Mouse (Mus musculus) adrenal gland, postnatal 36 days (tissue): ENCODE measurements around the gene Map2k6. TPM values are rescaled to one million over a fixed set of nuclear protein-coding genes. Genes with fewer than 3 reads are reported as not detected.

ENCODE experiments used
- DNase-seq, 2 experiments: peaks; one replicate each; pipeline ENCODE4 v3.0.0; 2021; ENCODE audit warnings: mixed read lengths in 1 of 2
- total RNA-seq, 2 experiments: library from RNA; stranded (reverse); gene quantifications; 2 replicates each; pipeline ENCODE4 v1.2.3; 2021

Map2k6 gene
- total RNA-seq, 2 experiments from 2014 or later, result 2.0 to 6.4 TPM

GRCm38 (mm10) chr11:110562320-110563081 lies 163.6 kb downstream of the Map2k6 start:
- peak in 1 of 2 experiments; percentile 20 for DNase-seq

DNA sequence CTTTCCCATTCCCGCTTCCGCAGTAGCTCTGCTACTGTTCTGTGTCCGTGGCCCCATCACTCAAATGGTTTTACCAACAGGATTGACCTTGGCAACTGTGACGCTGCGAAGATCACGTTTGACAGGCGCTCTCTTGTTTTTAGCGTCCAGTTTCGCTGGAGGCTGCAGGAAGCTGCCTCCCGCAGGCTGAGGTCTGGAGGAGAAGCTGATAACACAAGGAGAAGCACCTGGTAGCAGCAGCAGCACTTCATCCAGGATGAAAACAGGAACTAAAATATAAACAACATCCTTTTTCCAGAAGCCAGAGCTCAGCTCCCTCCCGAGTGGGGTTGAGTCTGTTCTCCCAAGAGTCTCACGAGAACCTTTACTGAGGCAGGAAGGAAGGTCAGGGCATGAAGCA lies 164.3 kb downstream of the Map2k6 start:
- peak; percentile 20 to 22 for DNase-seq

DNA sequence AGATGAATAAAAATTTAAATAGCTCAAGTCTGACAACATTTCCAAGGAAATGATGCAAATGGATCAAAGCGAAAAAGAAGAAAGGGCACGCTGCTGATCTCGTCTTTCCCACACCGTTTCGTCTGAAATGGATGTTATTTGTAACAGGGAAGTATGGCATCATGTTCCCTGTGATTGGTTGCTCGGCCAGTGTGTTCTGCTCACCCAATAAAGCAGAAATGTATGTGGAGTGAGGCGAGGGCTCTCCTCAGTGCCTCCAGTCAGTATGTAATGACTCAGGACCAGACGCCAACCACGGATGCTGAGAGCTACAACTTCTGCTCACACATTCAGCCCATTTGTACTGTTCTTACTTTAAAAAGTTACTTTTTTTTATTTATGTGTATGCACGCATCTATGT lies 164.9 kb downstream of the Map2k6 start:
- no peak for DNase-seq

DNA sequence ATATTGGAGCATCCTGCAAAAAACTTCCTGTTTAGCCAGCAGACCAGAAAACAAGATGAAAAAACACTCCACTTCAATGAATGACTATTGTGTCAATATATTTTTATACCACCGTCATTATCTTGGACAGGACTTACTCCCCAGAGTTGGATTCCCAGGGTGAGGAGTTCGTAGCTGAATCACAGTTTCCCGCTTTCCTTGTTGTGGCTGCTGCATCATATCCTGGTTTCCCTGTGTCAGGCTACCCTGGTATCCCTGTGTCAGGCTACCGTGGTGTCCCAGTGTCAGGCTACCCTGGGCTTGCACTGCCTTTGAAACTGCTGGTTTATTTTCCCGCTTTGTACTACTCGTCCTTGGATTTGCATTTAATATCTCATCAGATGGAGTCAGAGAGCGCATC lies 167.4 kb downstream of the Map2k6 start:
- DNase-seq, result no peak

DNA sequence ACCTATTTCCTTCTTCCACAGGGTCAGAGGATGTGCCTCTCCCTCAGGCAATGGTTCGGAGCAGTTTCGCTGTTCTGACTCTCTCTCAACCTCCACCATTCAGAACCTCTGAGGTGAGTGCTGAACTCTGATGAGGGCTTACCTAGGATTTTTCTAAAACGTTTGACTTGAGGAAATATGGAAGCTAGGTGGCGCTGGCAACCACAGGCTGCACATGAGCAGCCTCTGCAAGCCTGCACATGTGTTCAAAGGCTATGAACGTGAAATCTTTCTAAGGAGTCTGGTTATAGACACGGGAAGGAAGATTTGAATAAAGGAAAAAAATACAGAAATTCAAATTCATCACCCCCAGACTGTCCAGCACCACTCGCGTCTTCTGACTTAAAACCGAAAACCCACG lies 173.6 kb downstream of the Map2k6 start:
- DNase-seq, result peak; percentile 46 to 69

Other genes with a start within 250 kb of the Map2k6 start
- 10 to 100 TPM; 18.7 to 19.9 TPM for gene Abca9, start 230.9 kb upstream of the Map2k6 start, total RNA-seq
- 1 to 10 TPM; 2.9 to 3.5 TPM for gene Abca6, start 147.3 kb upstream of the Map2k6 start, total RNA-seq
- 10 to 100 TPM; 15.7 to 20.2 TPM for gene Abca5, start 61.4 kb upstream of the Map2k6 start, total RNA-seq